Mouse (Mus musculus) limb, embryonic 13.5 days (tissue): ENCODE data around the gene Abcd4. TPM values are rescaled to one million over a fixed set of nuclear protein-coding genes. Genes with fewer than 3 reads are reported as not detected.

Source experiments
- ATAC-seq: fragments of 200-750 bp; cut with Nextera tagmentation; 2 replicates; pipeline ENCODE4 v1.8.0; 2017; ENCODE audit warnings: low read depth, moderate number of reproducible peaks, moderate TSS enrichment; ENCODE audit not compliant: low FRiP score
- H3K27ac ChIP-seq: fragments of 300-500 bp; sonication (generic); 2 replicates; pipeline ENCODE4 v1.5.1; 2015; ENCODE audit warnings: inconsistent platforms, mild to moderate bottlenecking, moderate library complexity
- H3K27me3 ChIP-seq: fragments of 300-500 bp; sonication (generic); 2 replicates; pipeline ENCODE4 v1.6.1; 2015; ENCODE audit warnings: mild to moderate bottlenecking, inconsistent platforms
- H3K36me3 ChIP-seq: fragments of 300-500 bp; sonication (generic); 2 replicates; pipeline ENCODE4 v1.6.1; 2015; ENCODE audit warnings: inconsistent platforms, mild to moderate bottlenecking, moderate library complexity
- H3K4me1 ChIP-seq: fragments of 300-500 bp; sonication (generic); 2 replicates; pipeline ENCODE4 v1.6.1; 2015; ENCODE audit warnings: inconsistent platforms
- H3K4me2 ChIP-seq: fragments of 300-500 bp; sonication (generic); replicated peaks from 2 replicates; pipeline ENCODE4 v1.6.1; 2015; ENCODE audit warnings: inconsistent platforms, mild to moderate bottlenecking, moderate library complexity
- H3K4me3 ChIP-seq: fragments of 300-500 bp; sonication (generic); 2 replicates; pipeline ENCODE4 v1.5.1; 2015; ENCODE audit warnings: moderate library complexity, mild to moderate bottlenecking, inconsistent platforms
- H3K9ac ChIP-seq: fragments of 300-500 bp; sonication (generic); 2 replicates; pipeline ENCODE4 v1.6.1; 2015; ENCODE audit warnings: mild to moderate bottlenecking, inconsistent platforms
- H3K9me3 ChIP-seq: fragments of 300-500 bp; sonication (generic); 2 replicates; pipeline ENCODE4 v1.6.1; 2016; ENCODE audit warnings: inconsistent platforms
- WGBS: fragments of 180-500 bp; shearing (Covaris S2); methylation state at CpG from one replicate; pipeline ENCODE4 v1.1.7; 2015; 5-methylcytosine and 5-hydroxymethylcytosine counted together
- polyA plus RNA-seq: library from polyadenylated mRNA; unstranded; fragments of >200 nt; fragmentation: Nextera tagmentation; extraction: Ambion mirVana; gene quantifications from 2 replicates; pipeline ENCODE4 v1.2.1, GENCODE M21; 2015

Abcd4 gene
- polyA plus RNA-seq, 1 experiment from 2014 or later = 19.7 TPM

DNA sequence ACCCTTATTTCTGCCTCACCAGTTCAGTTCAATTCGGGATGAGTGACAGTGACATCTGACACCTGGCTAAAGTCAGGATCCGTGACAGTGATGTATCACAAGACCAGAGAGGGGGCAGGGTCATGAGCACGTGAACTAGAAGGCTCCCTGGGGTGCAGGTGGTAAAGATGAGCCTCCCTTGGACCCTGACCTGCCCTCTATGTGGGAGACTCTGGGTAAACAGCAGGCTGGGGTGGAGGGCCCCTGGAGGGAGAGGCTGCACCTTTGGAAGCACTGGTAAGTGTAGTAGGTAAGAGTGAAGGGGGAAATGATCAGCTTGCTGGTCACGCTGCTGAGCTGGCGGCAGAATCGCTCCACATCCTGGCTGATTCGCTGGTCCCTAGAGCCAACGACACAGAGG lies 4.7 kb downstream of the Abcd4 start:
- Histone ChIP-seq H3K9ac (no peak overlapping the region), H3K36me3 (peaks cover 38% of the 10 kb centered on the region), H3K4me1 (peaks cover 3% of the 10 kb centered on the region; the same call in 1 of the 2 replicates), H3K4me2 (no peak overlapping the region), H3K27ac (no peak overlapping the region), H3K4me3 (no peak overlapping the region), H3K9me3 (no peaks in the 10 kb centered on the region), H3K27me3 (no peaks in the 10 kb centered on the region)
- ATAC-seq = no peak
- 76% methylated on average over 8 of the region's 8 CpGs for WGBS

DNA sequence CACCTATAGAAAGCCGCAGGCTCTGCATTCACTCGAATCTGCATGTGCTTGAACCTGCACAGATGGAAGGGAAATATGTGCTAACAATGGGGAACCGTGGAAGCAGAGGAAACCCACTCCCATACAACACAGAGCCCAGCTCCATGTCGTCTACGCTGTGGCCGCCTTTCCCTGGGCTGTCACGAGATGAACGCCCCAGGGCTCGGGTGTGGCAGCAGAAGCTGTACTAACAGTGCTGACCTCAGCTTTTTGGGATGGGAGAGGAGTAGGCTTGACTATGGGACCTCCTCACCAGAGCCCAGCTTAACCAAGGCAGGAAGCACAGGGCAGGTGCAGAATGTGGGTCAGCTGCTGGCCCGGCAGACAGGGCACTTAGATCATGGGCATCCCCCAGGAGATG lies 5.5 kb downstream of the Abcd4 start:
- H3K4me1 ChIP-seq = peaks cover 3% of the 10 kb centered on the region; the same call in 1 of the 2 replicates
- H3K27ac ChIP-seq = no peak overlapping the region
- H3K4me2 ChIP-seq = no peak overlapping the region
- no peaks in the 10 kb centered on the region for H3K27me3 ChIP-seq
- no peak for ATAC-seq
- peaks cover 46% of the 10 kb centered on the region for H3K36me3 ChIP-seq
- H3K4me3 ChIP-seq = no peak overlapping the region
- 86% methylated on average over 10 of the region's 10 CpGs for WGBS
- H3K9me3 ChIP-seq = no peaks in the 10 kb centered on the region
- H3K9ac ChIP-seq = no peak overlapping the region

DNA sequence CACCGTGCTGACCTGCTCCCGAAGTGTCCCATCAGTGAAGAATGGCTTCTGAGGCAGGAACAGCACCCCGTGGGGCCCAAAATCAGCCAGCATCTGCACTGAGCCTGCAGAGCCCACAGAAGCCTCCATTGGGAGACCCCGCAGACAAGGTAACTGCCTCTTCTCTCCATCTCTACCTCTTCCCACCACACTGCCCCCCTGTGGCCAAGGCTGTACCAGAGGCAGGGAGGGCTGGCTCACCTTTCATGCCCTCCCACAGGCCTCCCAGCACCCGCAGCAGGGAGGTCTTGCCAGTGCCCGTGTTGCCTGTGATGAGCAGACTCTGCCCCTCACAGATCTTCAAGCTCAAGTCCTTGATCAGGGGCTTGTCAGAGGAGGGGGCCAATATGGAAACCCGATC lies 11.4 kb downstream of the Abcd4 start:
- peaks cover 69% of the 10 kb centered on the region for H3K36me3 ChIP-seq
- H3K27ac ChIP-seq = no peak overlapping the region
- no peak overlapping the region for H3K9ac ChIP-seq
- 82% methylated on average over 7 of the region's 7 CpGs for WGBS
- H3K9me3 ChIP-seq = no peaks in the 10 kb centered on the region
- no peaks in the 10 kb centered on the region for H3K27me3 ChIP-seq
- no peak for ATAC-seq
- H3K4me2 ChIP-seq = no peak overlapping the region
- no peaks in the 10 kb centered on the region for H3K4me1 ChIP-seq
- no peak overlapping the region for H3K4me3 ChIP-seq

DNA sequence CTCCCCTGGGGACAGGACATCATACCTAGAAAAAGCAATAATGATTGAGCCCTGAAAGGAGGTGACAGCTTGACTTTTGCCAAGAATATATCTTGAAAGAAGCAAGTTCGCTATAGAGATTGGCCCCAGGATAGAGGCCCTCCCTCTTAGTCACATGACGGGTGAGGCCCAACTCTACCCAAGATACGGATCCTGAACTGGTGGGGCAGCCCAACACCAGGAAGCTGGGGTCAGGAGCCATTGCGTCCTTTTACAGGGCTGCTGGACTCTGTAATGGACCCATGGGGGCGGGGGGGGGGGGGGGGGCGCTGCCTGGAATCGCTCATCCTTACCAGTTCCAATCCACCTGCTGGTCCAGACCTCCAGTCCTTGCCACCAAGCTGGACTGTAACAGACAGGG lies 13.2 kb downstream of the Abcd4 start:
- H3K9me3 ChIP-seq = no peaks in the 10 kb centered on the region
- H3K4me3 ChIP-seq = no peak overlapping the region
- WGBS = 86% methylated on average over 6 of the region's 7 CpGs
- no peak for ATAC-seq
- no peaks in the 10 kb centered on the region for H3K4me1 ChIP-seq
- peaks cover 5% of the 10 kb centered on the region; the same call in 1 of the 2 replicates for H3K27me3 ChIP-seq
- H3K4me2 ChIP-seq = no peak overlapping the region
- H3K9ac ChIP-seq = no peak overlapping the region
- peaks cover 66% of the 10 kb centered on the region for H3K36me3 ChIP-seq
- no peak overlapping the region for H3K27ac ChIP-seq

DNA sequence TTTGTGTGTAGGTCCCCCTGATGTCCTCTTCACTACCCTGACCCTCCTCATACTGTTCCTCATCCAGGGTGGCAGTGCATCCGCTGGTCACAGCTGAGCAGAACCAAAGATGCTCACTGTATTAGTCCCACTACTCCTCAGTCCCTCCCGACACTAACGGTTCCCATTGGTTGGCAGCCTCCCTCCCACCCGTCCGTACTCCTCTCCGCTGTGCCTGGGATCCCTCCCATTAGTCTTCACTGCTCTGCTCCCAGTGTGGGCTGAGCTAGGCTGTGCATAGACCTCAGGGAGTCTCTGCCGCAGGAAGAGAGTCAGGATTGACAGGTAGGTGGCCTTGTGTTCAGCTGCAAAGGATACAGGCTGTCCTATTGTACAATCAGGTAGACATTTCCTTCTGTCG lies 18.9 kb downstream of the Abcd4 start:
- H3K4me3 ChIP-seq = no peak overlapping the region
- H3K9ac ChIP-seq = no peak overlapping the region
- no peak overlapping the region for H3K27ac ChIP-seq
- H3K4me2 ChIP-seq = no peak overlapping the region
- H3K36me3 ChIP-seq = peaks cover 15% of the 10 kb centered on the region
- no peak for ATAC-seq
- no peaks in the 10 kb centered on the region for H3K4me1 ChIP-seq
- no peaks in the 10 kb centered on the region for H3K9me3 ChIP-seq
- 21% methylated on average over 8 of the region's 8 CpGs for WGBS
- H3K27me3 ChIP-seq = peaks cover 28% of the 10 kb centered on the region

DNA sequence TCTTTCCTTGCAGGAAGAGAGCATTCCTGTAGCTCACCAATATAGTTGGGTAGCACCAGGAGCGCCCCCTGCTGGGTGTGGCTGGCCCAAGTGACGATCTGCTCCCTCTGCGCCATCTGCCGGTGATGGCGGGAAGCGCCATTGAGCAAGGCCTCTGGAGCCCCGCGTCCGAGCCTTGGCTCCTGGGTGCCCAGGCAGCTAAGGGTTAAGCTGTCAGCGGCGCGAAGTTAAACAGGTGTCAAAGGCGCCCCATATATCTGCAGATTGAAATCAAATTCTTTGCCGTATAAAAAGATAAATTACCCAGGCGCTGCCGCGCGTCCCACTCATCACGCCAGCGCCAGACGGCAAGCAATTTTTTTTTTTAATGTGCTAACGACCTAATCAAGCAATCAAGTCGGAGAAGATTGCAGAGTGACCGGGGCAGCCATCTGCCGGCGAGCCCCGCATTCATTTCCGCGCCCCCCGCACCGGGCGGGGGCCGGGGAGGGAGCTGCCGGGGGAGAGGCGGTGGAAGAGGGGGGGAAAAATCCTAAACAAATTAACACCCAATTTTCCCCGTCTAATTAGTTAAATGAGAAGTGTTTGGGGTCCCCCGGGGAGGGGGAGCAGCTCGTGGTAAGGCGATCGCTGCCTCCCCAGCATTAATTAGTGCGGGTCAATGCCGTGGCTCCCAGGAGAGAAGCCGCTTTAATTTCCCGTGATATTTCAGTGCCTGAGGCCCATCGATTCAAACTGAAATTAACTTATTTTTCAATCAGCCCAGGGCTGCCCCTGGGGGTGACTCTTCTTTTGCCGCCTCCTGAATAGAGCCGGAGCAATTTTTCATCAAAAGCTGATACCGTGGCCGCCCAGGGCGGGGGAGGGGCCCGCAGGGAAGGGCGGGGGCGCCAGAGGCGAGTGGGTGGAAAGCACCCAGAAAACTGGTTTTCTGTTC lies 27.1 kb downstream of the Abcd4 start:
- H3K27me3 ChIP-seq = 0 out of 2 replicates have a peak, but pooled peaks cover 8% of the 10 kb centered on the region
- WGBS = under 1% methylated on average over 54 of the region's 54 CpGs
- H3K4me1 ChIP-seq = peaks cover 6% of the 10 kb centered on the region
- H3K36me3 ChIP-seq = no peaks in the 10 kb centered on the region
- H3K4me2 ChIP-seq = peak overlapping the region; percentile 93
- H3K9ac ChIP-seq = peak overlapping the region; percentile 72
- no peak overlapping the region for H3K27ac ChIP-seq
- ATAC-seq = no peak
- H3K4me3 ChIP-seq = peak overlapping the region; percentile 52
- H3K9me3 ChIP-seq = no peaks in the 10 kb centered on the region

DNA sequence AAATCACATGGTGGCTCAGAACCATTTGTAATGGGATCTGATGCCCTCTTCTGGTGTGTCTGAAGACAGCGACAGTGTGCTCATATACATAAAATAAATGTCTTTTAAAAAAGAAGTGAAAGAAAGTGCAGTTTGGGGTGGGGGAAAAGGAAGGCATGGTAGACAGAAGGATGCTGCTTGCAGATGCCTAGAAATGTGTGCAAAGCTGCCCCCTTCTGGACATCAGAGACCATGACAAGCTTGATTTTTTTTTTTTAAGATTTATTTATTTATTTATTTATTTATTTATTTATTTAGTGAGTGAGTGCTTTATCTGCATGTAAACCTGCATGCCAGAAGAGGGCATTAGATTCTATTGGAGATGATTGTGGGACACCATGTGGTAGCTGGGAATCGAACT lies 35.9 kb downstream of the Abcd4 start:
- Histone ChIP-seq H3K4me3 (no peak overlapping the region), H3K9me3 (peaks cover 6% of the 10 kb centered on the region; the same call in 1 of the 2 replicates), H3K4me1 (0 out of 2 replicates have a peak, but pooled peaks cover 6% of the 10 kb centered on the region), H3K36me3 (no peaks in the 10 kb centered on the region), H3K27ac (no peak overlapping the region), H3K9ac (no peak overlapping the region), H3K4me2 (no peak overlapping the region), H3K27me3 (peaks cover 12% of the 10 kb centered on the region)
- 94% methylated on average over 2 of the region's 2 CpGs for WGBS
- no peak for ATAC-seq

DNA sequence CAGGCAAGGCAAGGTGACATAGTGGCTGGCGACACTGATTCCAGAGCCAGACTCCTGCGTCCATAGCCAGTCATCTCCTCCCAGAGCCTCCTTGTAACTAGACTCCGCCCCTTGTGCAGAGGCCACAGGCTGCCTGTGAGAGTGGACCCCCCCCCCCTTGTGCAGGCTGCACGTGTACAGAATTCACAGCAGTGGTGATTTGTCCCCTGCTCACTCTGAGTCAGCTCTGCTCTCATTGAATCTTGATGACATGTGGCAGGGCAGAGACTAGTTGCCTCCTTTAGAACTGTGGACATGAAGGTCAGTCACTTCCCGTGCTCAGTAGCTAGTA lies 38.8 kb downstream of the Abcd4 start:
- H3K36me3 ChIP-seq = no peaks in the 10 kb centered on the region
- H3K4me2 ChIP-seq = no peak overlapping the region
- no peak for ATAC-seq
- peaks cover 6% of the 10 kb centered on the region; the same call in 1 of the 2 replicates for H3K9me3 ChIP-seq
- 32% methylated on average over 5 of the region's 5 CpGs for WGBS
- peaks cover 38% of the 10 kb centered on the region for H3K27me3 ChIP-seq
- H3K9ac ChIP-seq = no peak overlapping the region
- H3K4me1 ChIP-seq = 0 out of 2 replicates have a peak, but pooled peaks cover 6% of the 10 kb centered on the region
- no peak overlapping the region for H3K27ac ChIP-seq
- H3K4me3 ChIP-seq = no peak overlapping the region

DNA sequence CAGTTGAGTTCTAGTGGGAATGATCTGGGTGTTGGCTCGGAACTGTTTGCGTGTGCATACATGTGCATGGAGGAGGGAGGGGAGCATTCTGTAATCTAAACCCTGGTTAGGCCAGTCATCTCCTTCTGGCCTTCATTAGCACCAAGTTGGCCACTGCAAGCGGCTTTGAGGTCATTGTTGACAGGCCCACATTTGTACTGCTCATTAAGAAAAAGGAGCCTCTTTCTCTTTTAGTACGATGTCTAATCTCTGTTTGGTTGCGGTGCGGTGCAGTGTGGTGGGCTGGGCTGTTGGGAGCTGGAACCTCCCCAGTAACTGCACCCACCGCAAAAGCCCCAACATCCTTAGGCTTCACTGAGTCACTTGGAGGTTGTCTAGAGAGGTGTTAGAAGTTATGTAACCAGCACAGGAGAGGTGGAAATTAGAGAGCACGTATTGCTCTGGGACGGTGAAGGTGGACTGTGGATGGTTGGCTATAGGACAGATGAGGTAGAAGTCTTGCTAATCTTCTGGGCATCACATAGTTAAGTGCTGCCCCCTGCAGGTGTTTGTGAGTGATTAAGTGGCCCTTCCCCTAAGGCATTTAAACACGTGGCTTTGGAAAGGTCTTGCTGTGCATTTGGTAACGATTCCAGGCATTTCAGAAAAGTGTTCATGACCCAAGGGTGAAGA lies 39.3 kb downstream of the Abcd4 start:
- peaks cover 6% of the 10 kb centered on the region; the same call in 1 of the 2 replicates for H3K9me3 ChIP-seq
- H3K4me2 ChIP-seq = no peak overlapping the region
- H3K4me1 ChIP-seq = 0 out of 2 replicates have a peak, but pooled peaks cover 6% of the 10 kb centered on the region
- peaks cover 43% of the 10 kb centered on the region for H3K27me3 ChIP-seq
- no peak overlapping the region for H3K4me3 ChIP-seq
- H3K36me3 ChIP-seq = no peaks in the 10 kb centered on the region
- no peak for ATAC-seq
- 60% methylated on average over 11 of the region's 11 CpGs for WGBS
- no peak overlapping the region for H3K27ac ChIP-seq
- no peak overlapping the region for H3K9ac ChIP-seq

DNA sequence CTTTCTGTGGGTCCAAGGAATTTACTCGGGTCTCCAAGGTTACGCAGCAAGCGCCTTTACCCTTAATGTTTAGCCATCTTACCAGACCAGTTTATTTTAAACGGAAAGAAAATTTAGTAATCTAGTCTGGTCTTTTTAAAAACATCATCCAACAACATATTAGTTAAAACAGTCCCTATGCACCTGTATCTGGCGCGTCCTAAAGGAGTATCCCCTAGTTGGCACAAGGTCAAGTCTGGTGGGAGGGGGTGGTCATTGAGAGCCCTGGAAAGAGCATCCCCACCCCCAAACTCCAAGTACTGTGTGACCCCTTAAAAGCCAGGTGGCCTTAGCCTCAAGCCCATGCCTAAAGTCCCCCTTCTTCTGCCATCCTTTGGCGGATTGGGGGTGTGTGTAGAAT lies 44.1 kb downstream of the Abcd4 start:
- 16% methylated on average over 7 of the region's 7 CpGs for WGBS

DNA sequence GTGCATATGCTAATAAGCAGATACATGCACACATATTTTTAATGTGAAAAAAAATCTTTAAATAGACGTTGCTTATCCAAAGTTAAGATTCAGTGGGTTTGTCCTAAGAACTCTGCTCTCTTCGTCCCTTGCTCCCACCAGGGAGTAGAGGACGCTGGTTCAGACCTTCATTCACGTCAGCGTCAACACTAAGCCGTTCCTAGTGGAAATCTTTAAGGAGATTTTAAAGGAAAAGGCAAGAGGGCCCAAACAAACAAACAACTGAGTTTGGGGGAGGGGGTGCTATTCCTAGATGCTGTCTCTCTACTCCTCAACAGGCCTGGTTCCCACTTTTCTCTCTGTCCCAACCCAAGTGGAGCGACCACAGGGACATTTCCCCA lies 44.9 kb downstream of the Abcd4 start:
- Histone ChIP-seq H3K4me2 (peak overlapping the region; percentile 39; the same call in 1 of the 2 replicates), H3K9me3 (no peaks in the 10 kb centered on the region), H3K4me3 (no peak overlapping the region; the same call in 1 of the 2 replicates), H3K27me3 (peaks cover 97% of the 10 kb centered on the region), H3K4me1 (peaks cover 25% of the 10 kb centered on the region), H3K9ac (no peak overlapping the region), H3K36me3 (no peaks in the 10 kb centered on the region), H3K27ac (no peak overlapping the region)
- 5% methylated on average over 7 of the region's 7 CpGs for WGBS
- ATAC-seq = no peak

More for the DNA sequence above, 44.1 kb downstream of the Abcd4 start:
- peaks cover 91% of the 10 kb centered on the region for H3K27me3 ChIP-seq
- no peak overlapping the region for H3K4me3 ChIP-seq
- H3K36me3 ChIP-seq = no peaks in the 10 kb centered on the region
- no peak overlapping the region for H3K27ac ChIP-seq
- H3K9ac ChIP-seq = no peak overlapping the region
- H3K4me1 ChIP-seq = peaks cover 26% of the 10 kb centered on the region
- no peaks in the 10 kb centered on the region for H3K9me3 ChIP-seq
- no peak for ATAC-seq
- H3K4me2 ChIP-seq = no peak overlapping the region
